Mouse (Mus musculus): ENCODE measurements around the gene Adamts4. TPM values are rescaled to one million over a fixed set of nuclear protein-coding genes. Genes with fewer than 3 reads are reported as not detected.
"Not testable (repeated sequence)": the region's sequence is repeated elsewhere in the genome, so short reads cannot be mapped to it uniquely, and the experiment has no call there.

Gene Adamts4
- polyA plus RNA-seq, 1 experiment from 2014 or later = 11.7 TPM

GRCm38 (mm10) chr1:171235791-171236190 is 14.4 kb upstream of the Adamts4 start:
- H3K4me3 ChIP-seq (ENCODE audit: low read depth, low read length) = no peak overlapping the region
- 81% methylated on average over 4 of the region's 4 CpGs for WGBS
- no peak overlapping the region for H3K27ac ChIP-seq (replicated peaks; ENCODE audit: low read depth, low read length)
- no peaks in the 10 kb centered on the region for H3K27me3 ChIP-seq (replicated peaks; ENCODE audit: control insufficient read depth, insufficient read depth, low read length)
- no peaks in the 10 kb centered on the region for H3K4me1 ChIP-seq (ENCODE audit: control insufficient read depth, insufficient read depth, low read length)
- no peak overlapping the region for H3K4me2 ChIP-seq (ENCODE audit: low read depth, low read length)
- ATAC-seq (ENCODE audit: low read depth) = no peak
- no peak overlapping the region for H3K9ac ChIP-seq (ENCODE audit: low read depth, low read length)
- no peak for DNase-seq (ENCODE audit: low spot score)
- H3K36me3 ChIP-seq (ENCODE audit: control insufficient read depth, insufficient read depth, low read length) = peaks cover 77% of the 10 kb centered on the region
- no peaks in the 10 kb centered on the region for H3K9me3 ChIP-seq (ENCODE audit: control insufficient read depth, low read length)

- no peak overlapping the region for H3K27ac ChIP-seq (replicated peaks; ENCODE audit: low read depth, low read length)
- ATAC-seq (ENCODE audit: low read depth) (no peak), DNase-seq (ENCODE audit: low spot score) (no peak)
- peaks cover 93% of the 10 kb centered on the region for H3K36me3 ChIP-seq (ENCODE audit: control insufficient read depth, insufficient read depth, low read length)
- H3K9me3 ChIP-seq (ENCODE audit: control insufficient read depth, low read length) = no peaks in the 10 kb centered on the region
- no peaks in the 10 kb centered on the region for H3K4me1 ChIP-seq (ENCODE audit: control insufficient read depth, insufficient read depth, low read length)
- H3K4me3 ChIP-seq (ENCODE audit: low read depth, low read length) = no peak overlapping the region
- WGBS = 88% methylated on average over 6 of the region's 6 CpGs
- H3K4me2 ChIP-seq (ENCODE audit: low read depth, low read length) = no peak overlapping the region
- no peak overlapping the region for H3K9ac ChIP-seq (ENCODE audit: low read depth, low read length)
- no peaks in the 10 kb centered on the region for H3K27me3 ChIP-seq (replicated peaks; ENCODE audit: control insufficient read depth, insufficient read depth, low read length)
Measured at GRCm38 (mm10) chr1:171237438-171237837, 12.8 kb upstream of the Adamts4 start.

GRCm38 (mm10) chr1:171238463-171238862 is 11.8 kb upstream of the Adamts4 start:
- DNase-seq (ENCODE audit: low spot score) (no peak), ATAC-seq (ENCODE audit: low read depth) (peak; percentile 60)
- Histone ChIP-seq H3K9ac (ENCODE audit: low read depth, low read length) (no peak overlapping the region), H3K4me1 (ENCODE audit: control insufficient read depth, insufficient read depth, low read length) (no peaks in the 10 kb centered on the region), H3K4me2 (ENCODE audit: low read depth, low read length) (no peak overlapping the region), H3K27me3 (replicated peaks; ENCODE audit: control insufficient read depth, insufficient read depth, low read length) (no peaks in the 10 kb centered on the region), H3K36me3 (ENCODE audit: control insufficient read depth, insufficient read depth, low read length) (peaks cover 100% of the 10 kb centered on the region), H3K4me3 (ENCODE audit: low read depth, low read length) (no peak overlapping the region), H3K9me3 (ENCODE audit: control insufficient read depth, low read length) (no peaks in the 10 kb centered on the region), H3K27ac (replicated peaks; ENCODE audit: low read depth, low read length) (no peak overlapping the region)
- 79% methylated on average over 14 of the region's 14 CpGs for WGBS

- Histone ChIP-seq H3K36me3 (ENCODE audit: control insufficient read depth, insufficient read depth, low read length) (peaks cover 97% of the 10 kb centered on the region), H3K9ac (ENCODE audit: low read depth, low read length) (no peak overlapping the region), H3K4me3 (ENCODE audit: low read depth, low read length) (no peak overlapping the region), H3K27ac (replicated peaks; ENCODE audit: low read depth, low read length) (no peak overlapping the region), H3K9me3 (ENCODE audit: control insufficient read depth, low read length) (no peaks in the 10 kb centered on the region), H3K4me2 (ENCODE audit: low read depth, low read length) (no peak overlapping the region), H3K27me3 (replicated peaks; ENCODE audit: control insufficient read depth, insufficient read depth, low read length) (no peaks in the 10 kb centered on the region), H3K4me1 (ENCODE audit: control insufficient read depth, insufficient read depth, low read length) (no peaks in the 10 kb centered on the region)
- 72% methylated on average over 15 of the region's 15 CpGs for WGBS
- DNase-seq (ENCODE audit: low spot score) = no peak
- no peak for ATAC-seq (ENCODE audit: low read depth)
Measured at GRCm38 (mm10) chr1:171239992-171240744, 10.1 kb upstream of the Adamts4 start.

- Histone ChIP-seq H3K4me1 (ENCODE audit: control insufficient read depth, insufficient read depth, low read length) (peaks cover 3% of the 10 kb centered on the region), H3K36me3 (ENCODE audit: control insufficient read depth, insufficient read depth, low read length) (peaks cover 95% of the 10 kb centered on the region), H3K27ac (replicated peaks; ENCODE audit: low read depth, low read length) (no peak overlapping the region), H3K4me3 (ENCODE audit: low read depth, low read length) (no peak overlapping the region), H3K9me3 (ENCODE audit: control insufficient read depth, low read length) (no peaks in the 10 kb centered on the region), H3K27me3 (replicated peaks; ENCODE audit: control insufficient read depth, insufficient read depth, low read length) (no peaks in the 10 kb centered on the region), H3K4me2 (ENCODE audit: low read depth, low read length) (no peak overlapping the region), H3K9ac (ENCODE audit: low read depth, low read length) (no peak overlapping the region)
- no peak for ATAC-seq (ENCODE audit: low read depth)
- DNase-seq (ENCODE audit: low spot score) = no peak
- WGBS = 89% methylated on average over 10 of the region's 10 CpGs
Measured at GRCm38 (mm10) chr1:171240911-171241310, 9.3 kb upstream of the Adamts4 start.

- H3K27me3 ChIP-seq (replicated peaks; ENCODE audit: control insufficient read depth, insufficient read depth, low read length); ATAC-seq (ENCODE audit: low read depth); H3K4me3 ChIP-seq (ENCODE audit: low read depth, low read length); H3K27ac ChIP-seq (replicated peaks; ENCODE audit: low read depth, low read length); H3K9me3 ChIP-seq (ENCODE audit: control insufficient read depth, low read length); DNase-seq (ENCODE audit: low spot score); H3K9ac ChIP-seq (ENCODE audit: low read depth, low read length); H3K4me2 ChIP-seq (ENCODE audit: low read depth, low read length); H3K4me1 ChIP-seq (ENCODE audit: control insufficient read depth, insufficient read depth, low read length): not testable (repeated sequence)
- WGBS = 88% methylated on average over 12 of the region's 12 CpGs
- H3K36me3 ChIP-seq (ENCODE audit: control insufficient read depth, insufficient read depth, low read length) = peaks cover 85% of the 10 kb centered on the region
Measured at GRCm38 (mm10) chr1:171241952-171242351, 8.3 kb upstream of the Adamts4 start.

GRCm38 (mm10) chr1:171245353-171245752 is 4.9 kb upstream of the Adamts4 start:
- H3K9ac ChIP-seq (ENCODE audit: low read depth, low read length) = no peak overlapping the region; the same call in 1 of the 2 replicates
- peaks cover 27% of the 10 kb centered on the region for H3K4me1 ChIP-seq (ENCODE audit: control insufficient read depth, insufficient read depth, low read length)
- H3K4me2 ChIP-seq (ENCODE audit: low read depth, low read length) = no peak overlapping the region

GRCm38 (mm10) chr1:171246709-171247452 is 3.3 kb upstream of the Adamts4 start:
- Histone ChIP-seq H3K4me3 (ENCODE audit: low read depth, low read length) (peak overlapping the region; percentile 77), H3K36me3 (ENCODE audit: control insufficient read depth, insufficient read depth, low read length) (peaks cover 36% of the 10 kb centered on the region), H3K27me3 (replicated peaks; ENCODE audit: control insufficient read depth, insufficient read depth, low read length) (no peaks in the 10 kb centered on the region), H3K4me2 (ENCODE audit: low read depth, low read length) (peak overlapping the region; percentile 64), H3K9ac (ENCODE audit: low read depth, low read length) (peak overlapping the region; percentile 88), H3K9me3 (ENCODE audit: control insufficient read depth, low read length) (no peaks in the 10 kb centered on the region), H3K27ac (replicated peaks; ENCODE audit: low read depth, low read length) (peak overlapping the region; percentile 93), H3K4me1 (ENCODE audit: control insufficient read depth, insufficient read depth, low read length) (peaks cover 42% of the 10 kb centered on the region)
- ATAC-seq (ENCODE audit: low read depth) (peak; percentile 93), DNase-seq (ENCODE audit: low spot score) (peak; percentile 100)
- under 1% methylated on average over 41 of the region's 41 CpGs for WGBS

More at GRCm38 (mm10) chr1:171245353-171245752, 4.9 kb upstream of the Adamts4 start:
- no peak overlapping the region; the same call in 1 of the 2 replicates for H3K4me3 ChIP-seq (ENCODE audit: low read depth, low read length)
- no peak for DNase-seq (ENCODE audit: low spot score)
- peaks cover 51% of the 10 kb centered on the region for H3K36me3 ChIP-seq (ENCODE audit: control insufficient read depth, insufficient read depth, low read length)
- no peak overlapping the region; the same call in 1 of the 2 replicates for H3K27ac ChIP-seq (replicated peaks; ENCODE audit: low read depth, low read length)
- 60% methylated on average over 8 of the region's 8 CpGs for WGBS
- no peaks in the 10 kb centered on the region for H3K27me3 ChIP-seq (replicated peaks; ENCODE audit: control insufficient read depth, insufficient read depth, low read length)
- no peaks in the 10 kb centered on the region for H3K9me3 ChIP-seq (ENCODE audit: control insufficient read depth, low read length)
- ATAC-seq (ENCODE audit: low read depth) = no peak
